Mouse (Mus musculus) stomach, postnatal 0 days (tissue): ENCODE results near the gene Patz1.

Source experiments
- CTCF ChIP-seq: IDR thresholded peaks from 2 replicates; pipeline ENCODE4 v1.5.1; 2016; ENCODE audit warnings: antibody characterized with exemption, low read depth, mild to moderate bottlenecking, moderate library complexity
- EP300 ChIP-seq: optimal IDR thresholded peaks from 2 replicates; pipeline ENCODE3; 2016; ENCODE audit warnings: antibody characterized with exemption

DNA sequence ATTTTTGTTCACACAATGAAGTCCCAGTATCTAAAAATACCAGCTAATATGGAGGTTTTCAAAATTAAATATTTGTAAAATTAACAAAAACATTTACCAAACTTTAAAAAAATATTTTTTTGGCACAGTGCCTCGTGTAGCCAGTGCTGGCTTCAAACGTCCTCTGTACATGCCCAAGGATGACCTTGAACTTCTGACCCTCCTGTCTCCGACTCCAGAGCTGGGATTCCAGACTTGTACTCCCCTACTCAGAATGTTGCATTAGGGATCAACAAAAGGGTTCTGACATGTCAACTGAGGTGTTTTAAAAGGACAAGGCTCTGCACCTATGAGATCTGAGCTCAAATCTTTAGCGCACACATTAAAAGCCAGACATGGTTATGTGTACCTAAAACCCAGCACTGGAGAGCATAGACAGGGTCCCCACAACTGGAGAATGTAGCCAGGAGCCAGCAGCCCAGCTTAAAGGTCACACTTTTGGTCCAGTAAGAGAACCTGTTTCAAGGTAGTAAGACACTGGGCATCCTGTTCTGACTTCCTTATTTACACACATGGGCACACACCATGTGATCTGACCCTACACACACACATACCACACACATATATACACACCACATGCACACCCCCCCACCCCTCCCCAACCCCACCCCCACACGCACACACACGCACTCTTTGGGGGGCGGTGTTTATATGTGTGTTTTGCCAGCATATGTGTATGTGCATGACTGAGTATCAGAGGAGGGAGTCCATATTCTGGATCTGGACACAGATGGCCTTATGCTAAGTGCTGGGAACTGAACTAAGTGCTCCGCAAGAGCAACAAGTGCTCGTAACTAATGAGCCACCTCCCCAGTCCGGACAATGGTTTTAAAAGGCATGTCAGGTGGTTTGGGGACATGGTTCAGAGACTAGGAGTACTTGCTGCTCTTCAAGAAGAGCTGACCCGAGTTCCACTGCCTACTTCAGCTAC lies 40.4 kb downstream of the Patz1 start:
- no peak for TF ChIP-seq CTCF
- no peak for TF ChIP-seq EP300
